Mouse (Mus musculus) forelimb bud, embryonic 11.5 days (tissue): Measurements from ENCODE around the gene Iqgap3.

Source experiments
- DNase-seq: peaks from one replicate; pipeline ENCODE4 v3.0.0-alpha.2; 2012; ENCODE audit warnings: low read depth, low spot score

Gene Iqgap3

DNA sequence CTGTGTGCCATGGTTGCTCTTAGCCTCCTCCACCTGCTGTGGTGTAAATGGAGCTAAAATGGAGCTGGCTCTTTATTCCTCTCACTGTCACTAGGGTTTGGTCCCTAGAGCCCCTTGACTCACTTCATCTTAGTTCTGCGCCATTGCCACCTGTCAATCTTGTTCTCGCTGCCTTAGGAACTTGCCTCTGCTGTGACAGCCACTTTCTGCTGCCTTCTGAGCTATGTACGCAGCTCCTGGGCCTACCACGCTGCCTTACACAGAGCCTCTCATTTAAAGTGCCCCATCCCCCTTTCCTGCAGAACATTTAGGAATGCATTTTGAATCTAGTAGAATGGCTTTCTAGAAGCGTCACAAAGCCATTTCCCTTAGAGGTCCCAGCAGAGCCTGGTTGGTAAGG, 12.4 kb downstream of the Iqgap3 start:
- no peak for DNase-seq

- DNase-seq = no peak
Observed at GRCm38 (mm10) chr3:88097666-88098065, 15.9 kb downstream of the Iqgap3 start.

DNA sequence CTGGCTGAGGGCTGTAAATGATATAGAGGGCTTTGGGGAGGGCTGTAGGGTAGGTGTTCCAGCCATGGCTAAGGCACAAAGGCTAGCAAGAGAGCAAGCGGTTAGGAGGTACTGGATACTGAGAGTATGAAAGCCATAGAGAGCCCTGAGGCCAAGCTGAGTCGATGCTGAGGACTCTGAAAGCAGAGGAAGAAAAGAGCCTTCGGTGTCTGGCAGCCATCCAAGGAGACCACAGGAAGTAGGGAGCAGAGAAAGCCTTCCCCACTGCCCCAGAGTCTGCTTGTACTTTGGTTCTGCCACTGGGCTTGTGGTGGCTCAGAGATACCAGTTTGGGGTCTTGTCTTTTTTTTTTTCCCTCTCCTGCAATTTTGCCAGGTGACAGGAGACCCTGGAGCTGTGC, 18.5 kb downstream of the Iqgap3 start:
- DNase-seq = no peak

- no peak for DNase-seq
Observed at GRCm38 (mm10) chr3:88101736-88102135, 20.0 kb downstream of the Iqgap3 start.

DNA sequence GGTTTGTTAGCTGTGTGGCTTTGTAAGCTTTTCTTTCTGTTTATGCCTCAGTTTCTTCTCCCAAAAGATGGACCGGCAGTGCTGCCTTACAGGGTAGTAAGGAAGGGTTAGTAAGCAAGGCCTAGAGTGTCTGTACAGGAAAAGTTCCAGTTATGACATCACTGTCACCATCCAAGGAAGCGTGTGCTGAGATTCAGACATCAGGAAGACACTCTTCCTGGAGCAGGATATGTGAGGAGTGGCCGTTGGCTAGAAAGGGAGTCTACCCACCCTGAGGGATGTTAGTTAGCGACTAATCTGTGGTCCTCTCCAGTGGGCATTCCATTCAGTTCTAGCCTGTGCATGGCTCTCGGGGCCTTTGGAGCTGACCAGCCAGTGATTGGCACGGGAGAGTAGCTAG, 20.4 kb downstream of the Iqgap3 start:
- no peak for DNase-seq

DNA sequence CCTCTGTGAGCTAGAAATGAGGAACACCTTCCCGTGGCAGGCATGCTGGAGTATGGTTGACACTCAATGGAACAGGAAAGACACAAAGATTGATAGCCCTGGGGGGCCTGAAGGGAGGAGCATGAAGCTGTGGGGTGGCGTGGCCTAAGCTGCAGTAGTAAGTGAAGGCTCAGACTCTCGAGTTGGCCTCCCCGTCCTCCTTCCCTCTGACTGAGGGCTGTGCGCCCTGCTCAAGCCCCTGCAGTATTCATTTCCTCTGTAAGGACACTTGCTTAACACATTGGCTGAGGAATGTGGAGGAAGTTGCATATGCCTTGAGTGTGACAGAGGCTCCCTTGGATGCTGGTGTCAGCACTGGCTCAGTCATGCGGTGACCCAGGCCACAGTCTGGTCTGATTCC, 20.8 kb downstream of the Iqgap3 start:
- no peak for DNase-seq

DNA sequence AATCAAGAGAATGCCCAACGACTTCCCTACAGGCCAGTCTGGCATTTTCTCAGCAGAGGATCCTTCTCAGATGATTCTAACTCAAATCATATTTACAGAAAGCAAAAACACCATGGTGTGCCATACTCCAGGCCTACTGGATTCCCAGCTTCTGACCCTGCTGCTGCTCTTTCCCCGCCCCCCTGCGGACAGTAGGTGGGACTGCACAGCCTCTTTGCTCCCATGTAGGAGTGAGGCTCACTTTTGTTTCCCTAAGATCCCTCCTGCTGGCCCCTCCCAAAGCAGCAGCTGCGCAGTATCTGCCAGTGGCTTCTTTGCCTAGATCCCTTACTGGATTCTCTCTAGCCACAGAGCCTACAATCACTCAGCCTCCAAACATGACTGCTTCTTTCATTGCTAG, 24.4 kb downstream of the Iqgap3 start:
- no peak for DNase-seq

DNA sequence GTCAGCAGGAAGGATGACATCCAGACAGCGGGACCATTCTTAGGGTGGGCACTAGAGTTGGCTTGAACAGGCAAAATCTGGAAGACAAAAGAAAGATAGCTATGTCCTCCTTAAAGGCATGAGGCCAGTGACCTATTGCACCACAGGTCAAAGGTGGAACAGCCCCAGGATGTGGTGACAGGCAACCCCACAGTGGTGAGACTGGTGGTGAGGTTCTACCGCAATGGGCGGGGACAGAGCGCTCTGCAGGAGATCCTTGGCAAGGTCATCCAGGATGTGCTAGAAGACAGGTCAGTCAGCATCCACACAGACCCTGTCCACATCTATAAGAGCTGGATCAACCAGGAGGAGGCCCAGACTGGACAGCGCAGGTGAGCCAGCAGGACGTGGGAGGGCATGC, 27.4 kb downstream of the Iqgap3 start:
- no peak for DNase-seq

DNA sequence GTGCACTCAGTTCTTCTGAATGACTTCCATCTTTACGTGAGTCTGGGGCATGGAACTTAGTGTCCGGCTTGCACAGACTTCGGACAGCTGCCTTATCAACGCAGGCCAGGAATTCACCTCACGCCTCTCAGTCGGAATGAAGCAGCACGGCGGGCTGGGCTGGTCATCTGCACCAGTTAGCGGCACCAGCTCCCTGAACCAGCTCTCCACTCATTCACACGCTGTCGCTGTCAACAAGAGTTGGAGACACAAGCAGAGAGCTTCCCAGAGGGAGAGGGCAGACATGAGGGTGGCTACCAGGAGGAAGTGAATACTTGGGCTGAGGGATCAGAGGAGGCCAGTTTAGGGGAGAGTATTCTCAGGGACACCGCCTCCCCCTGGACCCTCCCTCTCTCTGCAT, 32.6 kb downstream of the Iqgap3 start:
- no peak for DNase-seq

DNA sequence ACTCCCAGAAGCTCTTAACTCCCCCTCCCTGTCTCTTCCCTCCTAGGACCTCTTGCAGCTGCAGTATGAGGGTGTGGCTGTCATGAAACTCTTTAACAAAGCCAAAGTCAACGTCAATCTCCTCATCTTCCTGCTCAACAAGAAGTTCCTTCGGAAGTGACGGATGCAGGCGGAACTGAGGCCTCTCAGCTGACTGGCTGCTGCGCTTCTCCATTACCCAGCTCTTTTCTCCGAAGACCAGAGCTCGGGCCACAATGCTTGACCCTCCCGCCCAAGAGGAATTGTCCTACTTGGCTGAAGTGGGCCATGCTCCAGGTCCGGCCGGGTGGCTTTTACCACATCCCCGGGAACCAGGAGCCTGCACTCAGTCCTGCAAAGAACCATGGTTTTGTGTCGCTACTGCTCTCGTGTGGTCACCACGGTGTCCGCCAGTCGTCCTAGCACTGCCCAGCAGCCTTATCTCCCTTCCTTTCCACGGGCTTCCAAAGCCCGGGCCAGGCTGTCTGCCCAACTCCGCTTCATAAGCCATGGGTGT, 38.4 kb downstream of the Iqgap3 start:
- DNase-seq = no peak

GRCm38 (mm10) chr3:88121164-88122131, 39.7 kb downstream of the Iqgap3 start:
- DNase-seq = no peak

GRCm38 (mm10) chr3:88125195-88125594, 43.4 kb downstream of the Iqgap3 start:
- DNase-seq = no peak

- DNase-seq = no peak
Observed at GRCm38 (mm10) chr3:88126181-88126580, 44.4 kb downstream of the Iqgap3 start.

DNA sequence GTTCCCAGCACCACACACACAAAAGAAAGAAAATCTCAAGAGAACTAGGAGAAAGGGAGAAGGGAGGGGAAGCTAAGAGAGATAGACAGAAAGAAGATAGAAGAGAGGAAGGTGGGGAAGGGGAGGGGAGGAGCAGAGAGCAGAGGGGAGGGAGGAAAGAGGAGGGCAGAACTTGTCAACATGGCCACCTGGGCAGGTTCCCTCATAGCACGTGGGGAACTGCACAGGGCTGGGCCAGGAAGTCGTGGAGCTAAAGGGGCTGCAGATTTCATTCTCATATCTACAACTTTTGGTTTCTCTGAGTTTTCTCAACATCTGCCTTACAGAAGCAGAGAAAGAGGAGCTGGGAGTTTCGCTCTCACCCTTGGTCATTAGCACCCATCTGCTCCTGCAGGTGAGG, 45.9 kb downstream of the Iqgap3 start:
- DNase-seq = no peak

- no peak for DNase-seq
Observed at GRCm38 (mm10) chr3:88128056-88128455, 46.3 kb downstream of the Iqgap3 start.

DNA sequence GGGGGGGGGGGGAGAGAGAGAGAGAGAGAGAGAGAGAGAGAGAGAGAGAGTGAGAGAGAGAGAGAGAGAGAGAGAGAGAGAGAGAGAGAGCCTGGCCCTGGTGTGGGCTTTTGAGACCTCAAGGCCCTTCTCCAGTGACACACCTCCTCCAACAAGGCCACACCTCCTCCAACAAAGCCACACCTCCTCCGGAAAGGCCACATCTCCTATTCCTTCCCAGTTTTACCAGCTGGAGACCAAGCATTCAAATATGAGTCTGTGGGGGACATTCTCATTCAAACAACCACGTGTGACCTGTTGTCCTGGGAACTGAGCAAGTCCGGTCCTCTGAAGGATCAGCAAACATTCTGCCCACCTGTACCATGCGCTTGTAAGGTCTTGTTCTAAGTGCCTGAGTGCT, 47.2 kb downstream of the Iqgap3 start:
- DNase-seq = no peak

- no peak for DNase-seq
Observed at GRCm38 (mm10) chr3:88131071-88131470, 49.3 kb downstream of the Iqgap3 start.

DNA sequence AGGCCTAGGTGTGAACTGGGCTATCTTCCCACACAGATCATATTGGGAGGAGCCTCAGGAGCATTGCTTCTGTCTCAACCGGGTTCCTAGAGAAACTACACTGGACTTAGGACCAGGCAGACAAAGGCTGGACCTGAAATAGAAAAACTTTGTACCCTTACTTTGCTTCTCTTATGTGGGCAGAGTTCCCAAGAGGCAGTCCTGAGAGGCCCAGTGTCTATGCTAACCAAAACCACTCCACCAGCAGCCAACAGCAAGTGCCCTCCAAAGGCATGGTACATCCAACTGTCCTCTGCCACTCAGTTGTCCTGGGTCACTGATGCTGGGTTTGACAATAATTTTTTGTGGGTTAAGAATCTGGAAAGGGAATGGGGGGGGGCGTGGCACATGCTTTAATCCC, 50.7 kb downstream of the Iqgap3 start:
- no peak for DNase-seq

GRCm38 (mm10) chr3:88133187-88133771, 51.5 kb downstream of the Iqgap3 start:
- no peak for DNase-seq

DNA sequence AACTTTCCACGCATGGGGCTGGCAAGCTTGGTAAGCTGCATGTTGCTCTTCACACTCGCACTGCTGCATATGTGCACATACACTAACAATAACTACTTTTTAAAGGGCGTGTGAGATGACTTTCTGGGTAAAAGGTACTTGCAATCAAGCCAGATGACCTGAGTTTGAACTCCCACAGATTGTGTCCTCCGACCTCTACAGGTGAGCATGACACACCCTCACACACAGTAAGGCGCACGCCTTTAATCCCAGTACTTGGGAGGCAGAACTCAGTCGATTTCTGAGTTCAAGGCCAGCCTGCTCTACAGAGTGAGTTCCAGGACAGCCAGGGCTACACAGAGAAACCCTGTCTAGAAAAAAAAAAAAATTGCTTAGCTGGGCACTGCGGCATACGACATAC, 54.6 kb downstream of the Iqgap3 start:
- no peak for DNase-seq

DNA sequence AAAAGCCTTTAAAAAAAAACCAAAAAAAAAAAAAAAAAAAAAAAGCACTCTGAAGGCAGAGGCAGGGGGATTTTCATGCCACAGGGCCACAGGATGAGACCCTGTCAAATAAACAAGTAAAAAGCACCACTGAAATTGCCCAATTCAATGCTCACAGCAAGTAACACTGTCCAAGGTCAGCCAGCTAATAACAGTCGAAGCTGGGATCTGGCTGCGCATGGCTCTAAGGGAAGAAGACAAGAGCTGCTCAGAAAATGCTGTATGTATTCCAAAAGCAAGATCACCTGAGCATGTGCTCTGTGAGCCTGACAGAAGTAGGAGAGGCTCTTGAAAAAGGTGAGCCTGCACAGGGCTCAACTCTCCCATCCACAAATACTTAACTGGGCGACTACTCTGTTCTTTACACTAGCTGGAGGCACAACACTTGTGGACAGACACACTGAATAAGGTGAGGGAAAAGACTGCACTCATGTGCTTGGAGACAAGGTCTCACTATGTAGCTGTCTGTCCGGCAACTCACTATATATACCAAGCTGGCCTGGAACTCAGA, 55.2 kb downstream of the Iqgap3 start:
- DNase-seq = no peak

DNA sequence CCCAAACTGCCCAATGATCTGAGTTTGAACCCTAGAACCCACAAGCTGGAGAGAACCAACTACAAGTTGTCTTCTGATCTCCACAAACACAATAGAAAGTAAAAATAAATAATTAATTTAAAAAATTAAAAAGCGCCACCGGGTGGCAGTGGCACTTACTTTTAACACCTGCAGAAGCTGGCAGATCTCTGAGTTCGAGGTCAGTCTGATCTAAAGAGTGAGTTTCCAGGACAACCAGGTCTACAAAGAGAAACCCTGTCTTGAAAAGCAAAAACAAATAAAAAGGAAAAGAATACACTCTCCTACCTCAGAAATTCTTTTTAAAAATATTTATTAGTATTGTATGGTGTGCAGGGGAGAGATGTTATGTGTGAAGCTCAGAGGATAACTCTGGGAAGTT, 56.0 kb downstream of the Iqgap3 start:
- no peak for DNase-seq
